Mouse (Mus musculus): ENCODE data around the gene Kpnb1. TPM values are rescaled to one million over a fixed set of nuclear protein-coding genes. Genes with fewer than 3 reads are reported as not detected.

Kpnb1 gene
- total RNA-seq, 2 experiments from 2014 or later = 169 to 382 TPM

DNA sequence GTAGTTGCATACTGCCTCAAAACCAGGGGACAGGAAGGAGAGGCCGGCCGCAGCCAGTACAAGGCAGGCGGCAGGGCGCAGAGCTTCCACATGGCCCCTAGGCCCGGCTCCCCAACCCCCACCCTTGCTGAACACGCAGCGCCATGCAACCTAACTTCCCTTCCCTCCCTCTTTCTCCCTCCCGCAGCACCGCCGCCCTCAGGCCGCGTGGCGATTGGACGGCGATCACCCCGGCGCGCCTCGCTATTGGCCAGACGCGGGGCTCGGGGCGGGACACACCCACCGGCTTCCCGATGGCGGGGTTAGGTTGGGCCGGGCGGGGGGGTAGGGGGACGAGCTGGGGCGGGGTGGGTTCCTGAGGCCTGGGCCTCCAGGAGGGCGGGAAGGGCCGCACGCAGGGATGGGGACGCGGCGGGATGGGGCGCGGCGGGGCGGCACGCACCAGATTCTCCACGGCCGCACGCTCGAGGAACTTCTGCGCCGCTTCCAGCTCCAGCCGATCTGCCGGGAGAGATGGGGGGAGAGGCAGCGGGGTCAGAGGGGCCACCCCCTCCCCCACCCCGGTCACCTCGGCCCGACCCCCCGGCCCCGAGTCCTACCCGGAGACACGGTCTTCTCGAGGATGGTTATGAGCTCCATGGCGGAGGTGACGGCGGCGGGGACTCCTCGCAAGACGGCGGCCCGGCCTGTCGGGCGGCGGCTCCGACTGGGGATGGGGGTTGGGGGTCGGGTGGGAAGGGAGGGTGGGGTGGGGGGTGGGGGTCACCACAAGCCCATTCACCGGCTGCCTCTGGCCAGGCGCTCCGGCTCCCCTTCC, 526 bp downstream of the Kpnb1 start:
- peak; percentile 64 for ATAC-seq (replicated peaks; ENCODE audit: poor library complexity, severe bottlenecking)

DNA sequence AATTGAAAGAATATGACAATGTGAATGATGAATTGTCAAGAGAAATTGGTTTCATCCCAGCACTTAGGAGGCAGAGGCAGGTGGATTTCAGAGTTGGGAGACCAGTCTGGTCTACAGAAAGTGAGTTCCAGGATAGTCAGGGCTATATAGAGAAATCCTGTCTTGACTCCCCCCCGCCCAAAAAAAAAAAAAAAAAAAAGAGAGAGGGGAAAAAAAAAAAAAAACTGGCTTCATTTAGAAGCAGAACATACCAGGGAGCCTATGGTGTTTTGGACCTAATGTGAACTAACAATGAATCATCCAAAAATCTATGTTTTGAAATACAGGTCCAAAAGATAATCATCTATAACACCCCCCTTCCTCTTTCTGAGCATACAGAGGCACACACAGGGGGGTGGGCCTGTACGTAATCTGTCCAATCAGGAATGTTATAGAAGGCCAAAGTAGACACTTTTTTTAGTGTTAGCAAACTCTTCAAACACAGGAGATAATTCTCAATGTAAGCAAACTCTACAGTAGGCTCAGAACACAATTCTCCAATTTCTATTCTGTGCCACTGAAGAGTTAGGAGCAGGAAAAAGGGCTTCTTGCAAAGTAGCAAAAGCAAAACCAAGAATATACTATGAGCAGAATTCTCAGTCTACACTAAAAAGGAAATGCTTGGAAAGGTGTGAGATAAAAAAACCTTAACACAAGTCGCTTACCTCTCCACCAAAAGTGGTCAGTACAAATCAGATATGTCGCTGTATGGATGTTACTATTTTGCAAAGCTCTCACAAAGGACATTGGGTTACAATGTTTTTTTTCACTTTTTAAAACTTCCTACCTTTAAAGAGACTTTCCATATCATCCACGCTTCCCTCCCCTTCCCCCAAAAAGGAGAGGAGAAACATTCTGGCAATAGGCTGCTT, 1.7 kb downstream of the Kpnb1 start:
- no peak for ATAC-seq (replicated peaks; ENCODE audit: poor library complexity, severe bottlenecking)

DNA sequence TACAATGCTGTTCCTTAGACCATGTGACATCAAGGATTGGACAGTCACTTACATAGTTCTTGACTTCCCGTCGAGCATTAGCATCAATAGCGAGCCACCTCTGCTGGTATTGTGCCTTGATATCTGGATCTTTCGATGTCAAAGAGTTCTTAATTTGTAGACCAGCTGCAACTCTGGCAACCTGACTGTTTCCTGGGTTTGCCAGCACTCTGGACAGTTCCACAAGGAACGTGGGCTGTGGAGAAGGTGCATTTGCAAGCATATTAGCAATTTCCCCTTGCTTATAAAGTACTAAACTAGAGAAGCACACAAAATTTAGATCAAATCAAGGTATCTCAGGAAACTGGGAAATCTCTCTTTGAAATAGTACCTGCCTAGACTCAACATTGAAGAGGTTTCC, 2.8 kb downstream of the Kpnb1 start:
- ATAC-seq (replicated peaks; ENCODE audit: poor library complexity, severe bottlenecking) = no peak

DNA sequence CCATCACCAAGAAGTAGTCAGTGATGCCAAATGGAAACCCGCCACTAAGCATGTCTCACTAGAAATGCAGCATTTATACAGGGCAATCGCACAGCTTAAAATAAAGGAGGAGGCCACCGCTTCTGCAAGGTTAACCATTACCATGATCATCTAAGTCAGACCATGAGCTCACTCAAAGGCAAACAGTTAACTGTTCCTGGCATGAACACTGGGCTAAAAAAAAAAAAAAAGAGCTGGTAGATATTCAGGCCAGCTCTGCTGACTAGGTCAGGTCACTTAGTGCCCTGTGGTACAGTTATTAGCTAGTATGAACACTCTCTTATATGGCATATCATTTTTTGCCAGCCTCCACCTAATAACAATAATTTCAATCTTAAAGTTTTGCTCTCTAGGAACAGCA, 5.2 kb downstream of the Kpnb1 start:
- ATAC-seq (replicated peaks; ENCODE audit: poor library complexity, severe bottlenecking) = no peak

DNA sequence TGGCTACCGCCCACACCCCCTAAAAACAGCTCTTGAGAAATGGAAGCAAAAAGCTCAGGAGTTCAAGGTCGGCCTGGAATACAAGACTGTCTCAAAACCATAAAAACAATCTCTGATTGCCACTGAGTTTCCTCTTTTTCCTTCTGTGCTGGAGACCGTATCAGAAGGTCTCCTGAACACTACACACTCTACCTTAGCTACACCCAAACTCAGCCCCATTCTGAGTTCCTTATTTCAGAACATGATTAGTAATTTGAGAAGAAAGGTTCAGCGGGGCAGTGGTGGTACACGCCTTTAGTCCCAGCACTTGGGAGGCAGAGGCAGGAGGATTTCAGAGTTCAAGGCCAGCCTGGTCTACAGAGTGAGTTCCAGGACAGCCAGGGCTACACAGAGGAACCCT, 6.6 kb downstream of the Kpnb1 start:
- no peak for ATAC-seq (replicated peaks; ENCODE audit: poor library complexity, severe bottlenecking)

DNA sequence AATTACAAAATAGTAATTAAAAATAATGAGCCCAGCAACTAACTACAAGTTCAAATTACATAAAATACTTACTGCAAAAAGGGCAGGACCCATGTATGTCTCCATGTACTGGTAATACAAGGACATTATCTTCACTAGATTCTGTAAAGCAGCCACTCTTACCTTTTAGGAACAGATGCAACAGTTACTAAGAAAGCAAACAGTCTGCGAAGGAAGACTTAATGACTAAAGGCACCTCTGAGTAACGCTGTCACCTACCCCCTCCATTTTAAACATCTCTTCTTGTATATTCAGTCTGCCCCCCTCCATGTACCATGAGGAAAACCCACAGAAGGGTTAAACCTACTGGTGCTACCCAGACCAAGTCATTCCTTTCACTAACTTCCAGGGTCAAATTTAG, 9.5 kb downstream of the Kpnb1 start:
- no peak for ATAC-seq (replicated peaks; ENCODE audit: poor library complexity, severe bottlenecking)

DNA sequence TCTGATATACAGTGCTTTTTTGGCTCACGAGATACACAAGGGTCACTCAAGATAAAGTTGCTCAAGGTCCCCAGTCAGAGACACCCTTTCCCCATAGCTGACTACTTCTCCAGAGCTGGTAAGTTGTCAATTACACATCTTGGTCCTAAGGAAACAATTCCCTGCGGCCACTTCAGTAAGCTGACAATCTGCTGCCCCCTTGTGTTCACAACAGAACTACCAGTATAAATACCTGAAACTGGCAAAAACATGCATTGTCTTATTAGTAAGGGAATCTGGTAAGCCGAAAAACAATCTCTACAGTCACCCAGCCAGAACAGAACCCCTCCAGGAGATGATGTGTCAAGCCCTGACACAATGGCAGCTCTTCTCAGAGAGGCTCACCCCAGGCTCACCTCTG, 10.8 kb downstream of the Kpnb1 start:
- ATAC-seq (replicated peaks; ENCODE audit: poor library complexity, severe bottlenecking) = peak; percentile 30; the same call in 1 of the 2 replicates

DNA sequence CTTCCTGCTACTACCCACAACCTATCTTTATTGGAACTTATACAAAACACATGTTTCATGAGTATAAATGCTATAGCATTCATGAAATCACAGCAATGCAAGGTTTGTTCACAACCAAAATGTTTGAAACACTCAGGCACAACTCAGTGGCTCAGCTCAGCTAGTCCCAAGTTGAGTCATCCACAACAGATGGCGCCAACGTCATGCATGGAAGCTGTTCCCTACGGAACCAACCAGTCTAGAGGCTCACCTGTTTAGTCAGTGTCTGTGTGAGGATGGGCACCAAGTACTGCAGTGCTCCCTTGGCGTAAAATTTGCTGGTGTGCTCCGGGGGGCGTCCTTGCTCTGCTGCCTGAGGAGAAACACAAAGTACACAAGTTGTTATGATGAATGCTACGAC, 12.2 kb downstream of the Kpnb1 start:
- ATAC-seq (replicated peaks; ENCODE audit: poor library complexity, severe bottlenecking) = no peak

DNA sequence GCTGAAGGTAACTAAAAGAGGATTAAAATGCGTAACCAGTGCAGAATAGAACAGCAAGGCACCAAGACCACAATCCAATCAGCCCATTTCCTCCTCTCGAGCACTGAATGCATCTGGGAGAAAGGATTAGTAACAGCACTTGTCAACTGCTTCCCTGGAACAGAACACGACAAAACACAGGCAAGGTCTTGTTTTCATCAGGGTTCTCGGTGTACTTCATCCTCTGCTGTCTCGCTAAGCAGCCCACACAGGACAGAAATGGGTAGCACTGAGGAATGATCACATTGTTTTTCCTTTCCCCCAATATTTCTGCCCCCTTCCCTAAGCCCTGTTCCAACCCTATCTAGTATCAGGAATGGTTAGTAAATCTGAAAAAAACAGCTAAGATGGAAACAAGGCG, 27.3 kb downstream of the Kpnb1 start:
- no peak for ATAC-seq (replicated peaks; ENCODE audit: poor library complexity, severe bottlenecking)

DNA sequence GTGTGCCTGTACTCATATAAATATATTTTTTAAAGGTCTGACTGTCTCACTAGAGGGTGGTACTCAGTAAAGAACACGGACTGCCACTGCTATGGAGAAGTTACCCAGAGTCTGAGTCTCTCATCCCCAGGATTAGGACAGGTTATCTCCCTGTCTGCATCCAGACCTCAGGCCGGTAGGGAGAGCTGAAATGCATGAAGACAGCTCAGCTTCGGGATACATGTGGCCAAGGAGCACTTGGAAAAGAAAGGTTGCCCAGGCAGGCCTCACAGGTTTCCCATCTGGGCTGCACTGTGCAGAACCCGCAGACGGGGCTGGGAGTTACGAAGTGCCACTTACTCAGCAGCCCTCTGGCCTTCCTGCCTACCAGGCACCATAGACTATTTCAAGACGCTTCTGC, 30.7 kb downstream of the Kpnb1 start:
- ATAC-seq (replicated peaks; ENCODE audit: poor library complexity, severe bottlenecking) = no peak

DNA sequence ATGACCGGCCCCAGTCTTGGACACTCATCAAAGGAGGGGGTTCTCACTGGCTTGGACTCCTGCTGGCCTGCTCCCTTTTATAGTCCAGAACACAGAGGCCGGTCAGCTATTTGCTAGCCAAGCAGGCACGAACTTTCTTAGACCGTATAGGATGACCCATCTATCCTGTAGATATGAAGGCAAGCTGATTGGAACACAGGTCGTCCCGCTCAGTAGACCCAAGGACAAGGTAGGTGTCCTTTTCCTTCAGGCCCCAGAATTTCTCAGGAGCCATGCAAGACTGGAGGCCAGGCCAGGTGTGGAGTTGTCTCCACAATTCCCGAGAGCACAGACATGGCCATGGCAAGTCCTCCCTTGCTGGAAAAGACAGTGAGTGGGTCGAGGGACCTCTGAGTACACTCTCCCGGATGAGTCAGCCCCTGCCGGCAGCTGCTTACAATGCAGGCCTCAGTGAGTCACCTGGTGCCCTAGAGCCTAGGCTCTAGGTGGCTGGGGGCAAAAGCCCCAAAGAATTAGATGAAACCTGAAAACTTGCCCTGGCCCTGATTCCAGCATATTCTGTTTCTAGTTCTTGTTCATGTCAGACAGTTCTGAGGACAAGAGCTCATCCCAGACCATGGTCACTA, 34.9 kb downstream of the Kpnb1 start:
- ATAC-seq (replicated peaks; ENCODE audit: poor library complexity, severe bottlenecking) = no peak

DNA sequence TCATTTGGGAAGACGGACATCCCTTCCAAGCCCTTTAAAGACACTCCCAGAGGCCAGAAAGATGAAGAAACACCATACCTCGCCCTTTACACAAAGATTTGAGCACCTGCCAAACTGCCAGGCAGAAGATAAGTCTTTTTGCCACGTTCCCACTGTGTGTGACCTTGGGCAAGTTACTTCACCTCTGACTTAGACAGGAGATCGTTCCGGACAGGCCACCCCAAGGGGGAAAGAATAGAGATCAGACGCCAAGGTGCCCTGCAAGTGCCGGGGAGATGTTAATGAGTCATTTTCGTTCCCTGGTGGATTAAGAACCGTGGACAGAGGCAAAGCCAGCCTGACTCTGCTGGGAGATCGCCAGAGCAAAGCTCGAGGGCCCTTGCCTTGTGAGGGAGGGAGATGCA, 35.7 kb downstream of the Kpnb1 start:
- ATAC-seq (replicated peaks; ENCODE audit: poor library complexity, severe bottlenecking) = 0 out of 2 replicates have a peak, but pooled peaks have one; percentile 6

DNA sequence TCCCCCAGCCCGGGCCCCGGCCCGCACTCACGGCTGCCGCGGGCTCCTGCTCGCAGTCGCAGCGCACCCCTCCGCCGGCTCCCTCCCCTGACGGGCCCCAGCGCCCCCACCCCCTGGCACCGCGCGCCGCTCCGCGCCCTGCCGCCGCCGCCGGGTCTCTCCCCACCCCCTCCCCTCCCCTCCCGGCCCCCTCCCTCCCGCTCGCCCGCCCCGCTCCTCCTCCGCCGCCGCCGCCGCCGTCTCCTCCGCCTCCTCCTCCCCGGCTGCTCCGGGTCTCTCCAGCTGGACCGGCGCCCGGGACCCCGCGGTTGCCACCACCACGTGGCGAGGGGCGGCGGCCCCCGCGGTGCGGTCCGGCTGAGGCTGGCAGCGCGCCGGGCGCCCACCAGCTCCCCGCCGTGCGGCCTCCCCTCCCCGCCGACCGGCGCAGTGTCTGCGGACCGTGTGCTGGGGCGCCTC, 36.3 kb downstream of the Kpnb1 start, which contains the start of gene Tbkbp1:
Tbkbp1 (minus strand) TSS at position 153 of the 459 bp plus-strand sequence.
- no peak for ATAC-seq (replicated peaks; ENCODE audit: poor library complexity, severe bottlenecking)

DNA sequence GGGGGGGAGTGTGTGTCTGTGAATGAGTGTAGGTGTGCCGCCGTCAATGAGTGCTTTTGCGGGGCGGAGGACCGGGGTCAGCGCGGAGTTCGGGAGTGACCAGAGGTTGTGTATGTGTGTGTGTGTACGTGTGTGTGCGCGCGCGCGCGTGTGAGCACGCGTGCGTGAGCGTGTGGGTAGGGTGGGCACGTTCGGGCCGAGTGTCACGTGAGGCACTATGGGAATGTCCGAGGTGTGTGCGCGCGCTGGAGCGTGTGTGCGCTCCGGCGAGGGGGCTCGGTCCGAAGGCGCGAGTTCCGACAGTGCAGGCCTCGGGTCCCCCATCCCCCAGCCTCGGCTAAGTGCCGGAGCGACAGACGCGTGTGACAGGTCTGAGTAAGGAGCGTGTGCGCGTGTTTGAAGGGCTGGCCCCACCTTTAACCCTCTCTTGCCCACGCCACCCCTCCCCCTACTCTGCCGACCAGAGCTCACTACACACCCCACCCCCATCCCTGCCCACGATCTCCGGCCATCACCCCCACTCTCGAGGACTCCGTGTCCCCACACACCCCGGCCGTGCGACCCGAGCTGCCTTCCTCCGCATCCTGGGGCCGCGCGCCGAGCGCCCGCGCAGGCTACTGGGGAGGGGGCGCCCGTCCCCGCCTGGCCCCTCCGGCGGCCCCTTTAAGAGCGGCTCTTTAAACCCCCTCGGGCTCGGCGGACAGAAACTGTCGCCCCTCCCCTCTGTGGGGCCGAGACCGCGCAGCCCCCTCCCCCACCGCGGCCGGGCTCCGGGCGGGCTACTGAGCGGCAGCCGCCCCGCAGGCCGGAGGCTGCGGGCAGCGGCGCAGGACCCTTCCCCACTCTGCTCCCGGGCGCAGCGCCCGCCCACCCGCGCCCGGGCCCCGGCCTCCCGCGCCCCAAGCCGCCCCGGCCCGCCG, 37.0 kb downstream of the Kpnb1 start:
- ATAC-seq (replicated peaks; ENCODE audit: poor library complexity, severe bottlenecking) = peak; percentile 26

DNA sequence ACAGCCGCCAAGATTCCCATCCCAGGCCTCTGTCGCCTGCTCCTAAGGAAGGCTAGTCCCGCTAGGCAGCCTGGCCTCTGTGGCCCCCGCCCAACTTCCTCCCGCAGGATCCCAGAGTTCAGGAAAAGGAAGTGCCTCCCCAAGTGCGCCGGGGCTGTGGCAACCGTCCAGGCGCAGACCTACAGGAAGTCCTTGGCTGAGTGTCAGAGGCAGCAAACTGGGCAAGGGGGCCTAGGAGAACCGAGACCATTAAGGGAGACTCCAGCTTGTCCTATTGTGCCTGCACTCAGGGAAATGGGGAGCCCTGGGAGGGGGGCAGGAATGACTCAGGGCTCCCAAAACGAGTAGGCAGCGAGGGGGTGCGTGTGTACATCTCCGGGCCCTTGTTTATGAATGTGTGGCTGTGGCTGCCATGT, 37.7 kb downstream of the Kpnb1 start:
- ATAC-seq (replicated peaks; ENCODE audit: poor library complexity, severe bottlenecking) = peak; percentile 61

DNA sequence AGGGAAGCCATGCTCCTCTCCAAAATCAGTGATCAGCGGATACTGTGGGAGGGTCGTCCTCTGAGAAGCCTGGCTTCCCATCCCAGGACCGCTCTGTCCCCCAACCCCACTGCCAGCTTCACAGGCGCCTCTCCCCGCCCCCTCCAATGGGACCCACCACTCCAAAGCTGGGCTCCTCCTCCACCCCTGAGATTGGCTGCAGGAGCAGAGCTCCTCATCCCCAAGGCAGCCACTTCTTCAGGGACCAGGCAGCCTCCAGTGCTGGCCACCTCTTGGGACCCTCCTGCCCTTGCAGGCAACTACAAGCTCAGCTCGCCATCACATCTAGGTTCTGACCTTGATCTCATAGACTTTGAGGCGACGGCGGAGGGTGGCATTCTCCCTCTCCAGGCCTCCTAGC, 38.7 kb downstream of the Kpnb1 start:
- ATAC-seq (replicated peaks; ENCODE audit: poor library complexity, severe bottlenecking) = no peak

DNA sequence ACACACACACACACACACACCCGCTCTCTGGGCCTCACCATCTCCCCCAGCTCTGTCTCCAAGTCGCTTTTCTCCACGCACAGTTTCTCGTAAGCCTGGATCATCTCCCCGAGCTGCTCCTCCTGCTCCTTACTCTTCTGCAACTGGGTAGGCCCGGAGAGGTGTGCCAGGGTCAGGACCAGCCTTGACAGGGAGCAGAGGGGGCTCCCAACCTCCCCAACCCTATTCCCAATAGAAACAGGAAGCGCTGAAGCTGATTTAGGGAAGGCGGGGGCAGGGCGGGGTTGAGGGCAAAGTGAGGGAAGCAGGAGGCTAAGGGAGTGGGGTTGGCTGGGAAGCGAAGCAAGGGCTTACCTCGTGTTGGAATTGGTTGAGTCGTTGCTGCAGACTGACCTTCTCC, 39.1 kb downstream of the Kpnb1 start:
- ATAC-seq (replicated peaks; ENCODE audit: poor library complexity, severe bottlenecking) = no peak

DNA sequence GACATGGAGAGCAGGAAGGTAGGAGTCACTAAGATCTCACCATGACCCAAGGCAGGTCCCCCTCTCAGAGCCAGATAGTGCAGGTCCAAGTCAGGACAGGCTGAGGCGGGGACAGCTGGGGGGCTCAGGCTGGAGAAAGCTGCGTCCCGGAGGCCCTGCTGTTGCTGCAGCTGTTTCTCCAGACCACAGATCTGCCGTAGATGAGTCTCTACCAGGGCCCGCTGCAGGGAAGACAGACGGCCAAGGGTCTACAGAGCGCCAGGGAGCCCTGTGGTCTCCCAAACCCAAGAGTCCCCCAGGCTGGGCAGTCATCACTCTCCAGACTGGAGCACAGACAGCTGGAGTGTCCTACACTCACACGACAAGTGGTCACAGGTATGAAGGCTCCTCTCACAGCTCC, 40.3 kb downstream of the Kpnb1 start:
- no peak for ATAC-seq (replicated peaks; ENCODE audit: poor library complexity, severe bottlenecking)

DNA sequence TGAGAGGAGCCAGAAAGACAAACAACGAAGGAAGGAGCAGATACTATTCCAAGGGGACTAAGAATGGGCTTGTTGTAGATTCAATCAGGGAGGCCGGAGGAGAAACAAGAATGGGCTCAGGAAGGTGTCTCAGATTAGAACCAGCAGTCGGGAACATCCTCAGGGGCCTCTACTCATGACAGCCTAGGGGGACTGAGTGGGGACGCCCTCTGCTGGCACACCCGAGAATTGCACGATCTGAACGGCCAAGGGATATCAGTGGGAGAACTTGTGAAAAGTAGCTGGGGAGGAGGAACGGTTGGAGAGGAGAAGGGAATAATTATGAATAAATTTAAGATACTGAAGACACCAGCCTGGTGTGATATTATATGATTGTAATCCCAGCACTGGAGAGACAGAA, 41.0 kb downstream of the Kpnb1 start:
- ATAC-seq (replicated peaks; ENCODE audit: poor library complexity, severe bottlenecking) = 0 out of 2 replicates have a peak, but pooled peaks have one; percentile 13

DNA sequence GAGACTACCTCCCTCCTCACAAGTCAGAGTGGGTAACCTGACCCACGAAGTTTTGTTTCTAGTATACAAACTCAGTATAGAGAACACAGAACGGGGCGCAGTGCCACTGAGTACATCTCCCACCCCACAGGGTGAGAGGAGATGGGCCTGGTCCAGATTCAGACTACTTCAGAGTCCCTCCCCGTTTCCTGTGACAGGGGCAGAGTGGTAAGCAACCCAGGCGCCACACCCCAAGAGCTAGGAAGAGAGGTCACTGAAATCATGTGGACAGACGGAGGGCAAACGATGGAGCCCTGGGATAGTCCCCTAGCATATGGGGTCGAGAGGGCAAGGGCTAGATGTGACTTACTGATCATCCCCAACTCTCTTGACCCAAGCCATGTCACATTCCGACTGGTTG, 41.7 kb downstream of the Kpnb1 start:
- no peak for ATAC-seq (replicated peaks; ENCODE audit: poor library complexity, severe bottlenecking)

Data from granulocyte monocyte progenitor cell, adult 5-6 weeks (primary cell).